Mouse (Mus musculus): ENCODE measurements around the gene Apbb1ip.

Gene Apbb1ip

DNA sequence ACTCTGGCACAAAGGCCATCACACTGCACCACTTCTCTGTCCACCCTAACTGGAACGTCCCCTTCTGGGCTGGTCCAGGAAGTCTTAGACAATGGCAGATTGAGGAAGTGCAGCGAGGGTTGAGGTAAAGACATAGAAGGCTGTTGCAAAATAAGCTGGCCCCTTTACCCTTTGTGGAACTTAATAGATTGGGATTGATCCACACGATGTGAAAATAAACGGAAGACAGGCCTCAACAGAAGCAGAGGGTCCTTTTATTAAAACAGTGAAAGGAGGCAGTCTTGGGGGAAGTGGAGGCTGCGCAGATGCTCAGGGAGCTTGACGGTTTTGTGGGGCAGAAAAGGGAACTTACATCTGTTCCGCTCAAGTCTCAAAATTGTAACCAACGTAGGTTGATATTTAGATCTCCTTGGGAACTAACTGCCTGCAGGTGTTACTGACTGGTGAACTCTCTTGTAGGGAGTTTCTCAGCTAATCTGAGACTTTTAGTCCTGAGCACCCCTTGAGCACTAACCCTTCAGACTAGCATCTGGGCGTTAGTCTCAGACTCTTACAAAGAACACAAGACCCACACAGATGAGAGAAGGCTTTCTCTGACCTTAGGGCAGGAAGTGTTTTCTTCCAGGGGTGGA lies at the start of gene Apbb1ip:
Apbb1ip (plus strand) TSS at position 546 of the 632 bp plus-strand sequence.
- peak; percentile 81 for DNase-seq (ENCODE audit: low read depth)

- no peak for DNase-seq (ENCODE audit: low read depth)
Observed at GRCm38 (mm10) chr2:22727113-22727512, 46.8 kb upstream of the Apbb1ip start.

GRCm38 (mm10) chr2:22736134-22736533 lies 37.8 kb upstream of the Apbb1ip start:
- no peak for DNase-seq (ENCODE audit: low read depth)

- peak; percentile 48 for DNase-seq (ENCODE audit: low read depth)
Observed at GRCm38 (mm10) chr2:22739369-22739768, 34.5 kb upstream of the Apbb1ip start.

- DNase-seq (ENCODE audit: low read depth): no peak
Observed at GRCm38 (mm10) chr2:22740441-22740840, 33.5 kb upstream of the Apbb1ip start.

- DNase-seq (ENCODE audit: low read depth): no peak
Observed at GRCm38 (mm10) chr2:22741222-22741621, 32.7 kb upstream of the Apbb1ip start.

GRCm38 (mm10) chr2:22744121-22744761 lies 29.7 kb upstream of the Apbb1ip start:
- DNase-seq (ENCODE audit: low read depth): peak; percentile 43

DNA sequence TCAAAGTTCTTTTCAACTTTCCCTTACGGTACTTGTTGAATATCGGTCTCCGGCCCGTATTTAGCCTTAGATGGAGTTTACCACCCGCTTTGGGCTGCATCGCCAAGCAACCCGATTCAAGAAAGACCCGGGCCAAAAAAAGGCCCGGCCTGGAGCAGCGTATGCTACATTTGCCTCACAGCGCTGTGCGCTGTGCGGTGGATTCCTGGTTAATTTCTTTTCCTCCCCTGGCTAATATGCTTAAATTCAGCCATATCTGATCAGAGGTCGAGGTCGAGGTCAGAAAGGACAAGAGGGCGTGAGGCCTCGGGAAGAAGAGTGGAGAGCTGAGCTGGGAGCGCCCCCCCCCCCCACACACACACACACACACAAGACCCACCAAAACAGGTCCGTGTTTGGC lies 29.0 kb upstream of the Apbb1ip start:
- DNase-seq (ENCODE audit: low read depth): peak; percentile 84

DNA sequence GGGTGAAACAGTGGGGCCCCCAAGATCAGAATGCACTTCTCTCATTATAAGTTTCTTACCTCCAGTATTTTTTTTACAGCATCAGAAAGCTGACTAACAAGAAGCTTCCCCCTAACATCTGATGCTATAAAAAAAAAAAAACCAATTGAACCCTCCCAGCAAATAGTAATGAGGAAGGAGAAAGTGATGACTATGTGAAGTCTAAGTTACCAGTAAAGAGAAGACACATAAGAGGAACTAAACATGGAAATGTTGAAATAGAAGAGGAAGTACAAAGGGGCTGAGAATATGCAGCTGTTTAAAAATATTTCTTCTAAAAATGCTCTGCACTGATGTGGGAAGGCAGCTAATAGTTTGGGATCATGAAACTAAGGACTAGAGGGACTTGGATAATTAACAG lies 27.1 kb upstream of the Apbb1ip start:
- DNase-seq (ENCODE audit: low read depth): no peak

DNA sequence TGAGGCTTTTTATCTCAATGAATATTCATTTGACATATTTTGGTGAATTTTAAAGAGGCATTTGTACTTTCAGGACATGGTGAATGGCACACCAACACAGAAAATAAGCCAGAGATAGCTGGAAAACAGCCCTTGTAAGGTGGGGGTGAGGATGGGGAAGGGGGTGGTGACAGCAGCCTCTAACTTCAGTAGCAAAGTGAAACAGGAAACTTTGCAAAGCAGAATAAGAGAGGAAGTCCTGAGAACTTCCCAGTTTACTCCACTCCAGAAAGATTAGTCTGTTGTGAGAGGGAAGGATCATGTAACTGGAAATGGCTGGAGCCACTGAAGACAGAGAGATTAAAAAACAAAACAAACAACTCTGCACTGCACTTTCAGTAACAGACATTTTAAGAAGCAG lies 26.0 kb upstream of the Apbb1ip start:
- no peak for DNase-seq (ENCODE audit: low read depth)

- DNase-seq (ENCODE audit: low read depth): no peak
Observed at GRCm38 (mm10) chr2:22749761-22750160, 24.1 kb upstream of the Apbb1ip start.

DNA sequence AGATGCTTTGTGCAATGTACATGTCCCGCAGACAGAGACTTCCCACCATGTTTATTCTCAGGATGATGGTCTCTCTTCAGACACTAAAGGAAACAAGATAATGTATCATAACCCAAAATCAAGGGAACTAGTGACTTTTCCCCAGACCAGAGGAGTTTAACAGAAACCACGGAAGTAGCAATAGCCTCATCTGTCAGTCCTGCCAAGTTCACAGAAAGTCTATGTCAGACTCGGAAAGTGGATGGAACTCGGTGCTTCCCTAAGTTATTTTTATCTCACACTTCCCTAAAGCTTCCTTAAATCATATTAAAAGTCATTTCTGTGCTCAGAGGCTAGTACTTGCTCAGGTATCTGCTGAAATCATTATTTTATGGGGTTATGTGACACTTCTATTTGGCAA lies 21.4 kb upstream of the Apbb1ip start:
- no peak for DNase-seq (ENCODE audit: low read depth)

DNA sequence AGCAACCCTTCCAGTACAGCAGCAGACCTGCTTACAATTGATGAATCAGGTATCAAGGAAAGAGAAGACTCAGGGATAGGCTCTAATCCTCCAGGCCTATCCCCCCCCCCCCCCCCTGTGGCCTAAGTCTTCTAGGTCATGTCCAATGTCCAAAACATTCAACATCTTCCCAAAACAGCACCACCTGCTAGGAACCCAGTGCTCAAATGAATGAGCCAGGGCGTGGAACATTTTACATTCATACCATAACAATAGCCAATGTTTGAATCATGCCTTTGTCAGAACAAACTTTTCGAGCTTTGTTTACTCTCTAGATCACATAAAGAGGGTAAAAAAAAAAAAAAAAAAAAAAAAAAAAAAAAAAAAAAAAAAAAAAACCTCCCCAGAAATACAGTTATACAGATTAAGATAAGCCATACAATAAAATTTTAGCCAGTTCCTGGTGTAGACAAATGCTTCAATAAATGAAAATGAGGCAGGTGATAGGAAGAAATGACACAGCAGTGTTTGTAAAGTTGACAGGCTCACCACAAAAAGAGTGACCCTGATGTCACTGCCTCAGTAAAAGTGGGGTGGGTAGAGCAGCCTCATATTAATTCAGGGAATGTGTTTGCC lies 20.3 kb upstream of the Apbb1ip start:
- DNase-seq (ENCODE audit: low read depth): no peak

- no peak for DNase-seq (ENCODE audit: low read depth)
Observed at GRCm38 (mm10) chr2:22754222-22754824, 19.6 kb upstream of the Apbb1ip start.

DNA sequence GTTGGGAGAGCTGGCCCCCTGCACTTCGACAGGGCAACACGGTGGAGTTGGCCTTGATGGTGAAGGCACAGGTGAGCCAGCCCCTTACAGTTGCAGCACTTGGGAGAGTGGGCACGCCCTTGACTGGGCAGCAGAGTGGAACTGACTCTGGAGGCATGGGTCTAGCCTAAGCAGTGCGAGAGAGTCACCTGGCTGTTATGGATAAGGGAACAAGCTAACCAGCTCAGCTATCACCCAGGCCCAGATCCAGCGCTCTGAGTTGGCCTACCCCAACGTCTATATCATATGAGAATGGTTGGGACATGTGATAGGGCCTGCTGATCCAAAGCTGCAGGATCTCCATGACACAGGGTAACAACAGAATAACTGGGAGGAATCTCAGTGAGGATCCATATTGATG lies 18.3 kb upstream of the Apbb1ip start:
- DNase-seq (ENCODE audit: low read depth): no peak

DNA sequence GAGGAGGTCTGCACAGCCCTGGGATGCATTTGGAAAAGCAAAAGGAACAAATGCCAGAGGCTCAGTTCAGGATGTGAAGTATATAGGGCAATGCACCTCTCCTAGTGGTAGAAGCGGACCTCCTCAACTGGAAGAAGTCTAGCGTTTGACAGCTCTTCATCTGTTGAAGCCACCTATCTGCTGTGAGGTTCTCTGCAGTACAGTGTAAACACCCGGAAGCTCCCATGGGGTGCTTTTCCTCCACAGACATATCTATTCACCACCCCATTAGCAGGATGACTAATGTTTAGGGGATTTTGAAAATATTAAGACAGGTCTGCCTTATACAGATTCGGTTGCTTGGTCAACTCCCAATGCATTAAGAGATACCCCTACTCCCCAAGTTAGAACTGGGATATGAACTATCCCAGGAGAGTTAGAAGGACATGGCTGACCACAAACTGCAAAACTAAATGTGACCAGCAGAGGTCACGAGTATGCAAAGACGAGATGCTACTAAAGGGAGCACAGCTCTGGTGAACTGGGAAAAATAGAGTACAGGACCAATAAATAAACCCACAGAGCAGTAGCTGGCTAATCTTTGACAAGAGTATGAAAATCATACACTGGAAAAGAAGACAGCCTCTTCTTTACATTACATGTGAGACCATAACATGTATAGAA lies 15.5 kb upstream of the Apbb1ip start:
- peak; percentile 83 for DNase-seq (ENCODE audit: low read depth)

GRCm38 (mm10) chr2:22760452-22760851 lies 13.4 kb upstream of the Apbb1ip start:
- no peak for DNase-seq (ENCODE audit: low read depth)

- DNase-seq (ENCODE audit: low read depth): no peak
Observed at GRCm38 (mm10) chr2:22761103-22761521, 12.8 kb upstream of the Apbb1ip start.

DNA sequence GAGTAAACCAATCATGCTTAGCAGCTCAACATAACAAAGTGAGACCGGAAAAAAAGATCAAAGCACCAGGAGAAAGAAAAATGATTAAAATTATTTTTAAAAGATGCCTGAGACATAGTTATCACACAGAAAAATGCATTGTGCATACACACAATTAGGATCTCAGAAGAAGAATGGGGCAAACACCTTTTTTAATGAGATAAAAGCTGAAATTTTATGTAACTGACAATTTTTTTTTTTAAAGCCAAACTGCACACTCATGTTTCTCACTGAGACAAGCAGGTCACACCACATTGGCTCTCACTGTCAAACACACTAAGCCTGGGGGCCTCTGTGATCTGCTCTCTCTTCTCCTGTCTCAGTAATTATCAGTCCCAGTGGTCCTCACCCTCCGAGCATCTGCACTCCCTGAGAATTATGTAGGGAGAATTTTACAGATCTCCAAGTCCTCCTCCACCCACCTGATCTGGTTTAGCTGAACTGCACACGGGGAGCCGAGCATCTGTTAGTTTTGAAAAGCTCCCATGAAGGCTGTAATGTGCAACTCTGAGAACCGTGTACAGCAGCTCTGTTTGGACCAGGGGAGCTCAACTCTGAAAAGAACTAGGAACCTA lies 9.0 kb upstream of the Apbb1ip start:
- no peak for DNase-seq (ENCODE audit: low read depth)

GRCm38 (mm10) chr2:22771311-22771710 lies 2.6 kb upstream of the Apbb1ip start:
- DNase-seq (ENCODE audit: low read depth): no peak

GRCm38 (mm10) chr2:22774181-22774751 lies 372 bp downstream of the Apbb1ip start:
- peak; percentile 86 for DNase-seq (ENCODE audit: low read depth)

DNA sequence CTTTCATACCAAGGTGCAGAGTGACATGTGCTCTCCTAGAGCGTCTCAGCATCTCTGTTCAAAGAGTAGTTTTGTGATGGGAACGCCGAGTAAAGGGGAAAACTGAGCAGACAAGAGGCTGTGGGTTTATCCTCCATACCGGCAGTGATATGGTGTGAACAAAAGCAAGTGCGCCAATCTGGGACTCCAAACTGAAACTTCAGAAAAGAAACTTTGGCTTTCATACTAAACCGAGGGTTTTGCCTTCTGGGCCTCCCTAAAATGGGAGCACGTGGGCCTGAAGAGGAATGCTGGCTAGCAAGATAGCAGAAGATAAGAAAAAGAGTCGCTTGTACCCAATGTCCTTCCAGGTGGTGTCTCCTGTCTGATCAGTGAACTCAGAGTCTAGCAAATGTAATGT lies 1.3 kb downstream of the Apbb1ip start:
- peak; percentile 62 for DNase-seq (ENCODE audit: low read depth)
